10 mouse cellular contexts compared by ENCODE assay signal in the genomic region with DNA sequence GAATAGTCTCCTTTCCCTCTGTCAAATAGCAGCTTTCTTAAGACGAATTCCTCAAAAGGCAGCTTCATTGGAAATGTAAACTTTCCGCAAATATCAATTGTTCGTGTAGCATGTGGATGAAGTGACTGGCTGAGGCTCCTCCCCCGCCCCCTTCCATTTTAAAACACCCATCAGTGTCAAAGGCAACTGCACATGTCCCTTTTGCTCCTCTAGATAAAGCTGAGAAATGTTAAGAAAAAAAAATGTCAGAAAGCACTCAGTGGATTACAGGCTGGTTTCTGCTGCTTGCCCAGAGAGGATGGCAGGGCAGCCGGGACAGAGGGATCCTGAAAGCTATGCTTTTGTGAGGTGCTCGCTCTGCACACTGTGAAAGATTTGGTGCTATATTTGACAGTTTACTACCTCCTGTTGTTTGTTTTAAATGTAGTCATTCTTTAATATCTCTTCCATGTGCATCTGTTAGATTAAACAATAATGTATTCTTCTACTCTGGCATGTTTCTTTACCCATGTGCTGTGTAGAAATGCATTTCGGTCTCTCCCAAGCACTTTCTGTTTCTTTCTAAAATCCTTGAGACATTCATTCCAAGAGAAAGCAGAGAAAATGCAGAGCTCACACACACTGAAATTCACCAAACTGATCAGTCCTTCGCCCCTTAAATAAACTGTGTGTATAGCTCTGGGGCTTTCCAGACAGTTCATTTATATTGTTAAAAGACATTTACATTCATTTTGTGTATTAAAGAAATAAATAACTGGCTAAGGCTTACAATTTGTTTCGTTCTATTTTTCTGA.
DNase-seq lines count a peak whose midpoint lies in the region; ATAC-seq lines count a peak whose summit lies in the region.
"Had no signal": no experiment of that assay in that cellular context is flagged by ENCODE, and none has a peak within 500 bp of the region (broad histone marks: within the 10 kb centered on the region; RNA-seq: fewer than 3 reads in every experiment).

No protein-coding gene starts in this region.

- H3K27ac ChIP-seq in heart, embryonic 14.5 days (replicated peaks in 1 of 2; ENCODE audit: control insufficient read depth in 1 of 2, insufficient read depth in 1 of 2, low read depth in 2 of 2, low read length in 2 of 2): no peak overlapping the region
- H3K27ac ChIP-seq in embryonic facial prominence, embryonic 14.5 days (replicated peaks; ENCODE audit: low read depth, low read length): no peak overlapping the region; the same call in 1 of the 2 replicates
- no peak overlapping the region for H3K27ac ChIP-seq in midbrain, embryonic 15.5 days

- 60% methylated on average over 9 of the region's 9 CpGs for WGBS in heart, embryonic 14.5 days
- WGBS in embryonic facial prominence, embryonic 14.5 days: 45% methylated on average over 9 of the region's 9 CpGs
- WGBS in midbrain, embryonic 15.5 days: 42% methylated on average over 9 of the region's 9 CpGs

- no peak for DNase-seq in heart, adult 9 months (ENCODE audit: low spot score in 2 of 2)
- DNase-seq in cerebellum, adult 9-10 months: peak; percentile 69
- DNase-seq in embryonic facial prominence, embryonic 14.5 days (ENCODE audit: low spot score): no peak
- DNase-seq in gastrocnemius, postnatal 10 days: no peak
- DNase-seq in frontal cortex, postnatal 14 days (ENCODE audit: low spot score in 2 of 2): no peak
- DNase-seq: gastrocnemius, postnatal 36 days had no signal

- peak overlapping the region; percentile 28 for H3K4me2 ChIP-seq in heart, embryonic 14.5 days (ENCODE audit: low read length)
- peak overlapping the region; percentile 33 for H3K4me2 ChIP-seq in embryonic facial prominence, embryonic 14.5 days (ENCODE audit: low read depth, low read length)
- H3K4me2 ChIP-seq in midbrain, embryonic 15.5 days: peak overlapping the region; percentile 25; the same call in 1 of the 2 replicates

- ATAC-seq in heart, embryonic 14.5 days (ENCODE audit: insufficient number of reproducible peaks, insufficient read depth, low FRiP score, low read depth): no peak
- ATAC-seq in embryonic facial prominence, embryonic 14.5 days (ENCODE audit: low read depth): no peak
- no peak; the same call in 1 of the 2 replicates for ATAC-seq in midbrain, embryonic 15.5 days (replicated peaks)
- no peak for ATAC-seq in activated CD4-positive, CD25-positive, alpha-beta regulatory T cell, adult 4 months

- no peaks in the 10 kb centered on the region for H3K36me3 ChIP-seq in heart, embryonic 14.5 days (ENCODE audit: control insufficient read depth, insufficient read depth, low read length)
- H3K36me3 ChIP-seq in embryonic facial prominence, embryonic 14.5 days (ENCODE audit: control insufficient read depth, insufficient read depth, low read length): no peaks in the 10 kb centered on the region
- H3K36me3 ChIP-seq in midbrain, embryonic 15.5 days (replicated peaks): no peaks in the 10 kb centered on the region
- H3K36me3 ChIP-seq: G1E had no signal

- peaks cover 2 to 6% of the 10 kb centered on the region in 2 experiments; a peak in 2 of 4 replicates for H3K4me1 ChIP-seq in heart, embryonic 14.5 days (ENCODE audit: control insufficient read depth in 2 of 2, insufficient read depth in 2 of 2, low read length in 2 of 2)
- H3K4me1 ChIP-seq in embryonic facial prominence, embryonic 14.5 days (ENCODE audit: control insufficient read depth, insufficient read depth, low read length): peaks cover 14% of the 10 kb centered on the region; the same call in 1 of the 2 replicates
- H3K4me1 ChIP-seq in midbrain, embryonic 15.5 days: peaks cover 26% of the 10 kb centered on the region

- H3K27me3 ChIP-seq in heart, embryonic 14.5 days (ENCODE audit: control insufficient read depth, insufficient read depth, low read length): no peaks in the 10 kb centered on the region
- H3K27me3 ChIP-seq in embryonic facial prominence, embryonic 14.5 days (replicated peaks; ENCODE audit: control insufficient read depth, insufficient read depth, low read length): peaks cover 4% of the 10 kb centered on the region
- no peaks in the 10 kb centered on the region; the same call in 1 of the 2 replicates for H3K27me3 ChIP-seq in midbrain, embryonic 15.5 days (replicated peaks)

- H3K9ac ChIP-seq in heart, embryonic 14.5 days (ENCODE audit: low read length): peak overlapping the region; percentile 16; the same call in 1 of the 2 replicates
- no peak overlapping the region for H3K9ac ChIP-seq in embryonic facial prominence, embryonic 14.5 days (ENCODE audit: low read depth, low read length)
- H3K9ac ChIP-seq in midbrain, embryonic 15.5 days: no peak overlapping the region

- no peak overlapping the region for H3K4me3 ChIP-seq in heart, embryonic 14.5 days (ENCODE audit: control insufficient read depth in 1 of 2, insufficient read depth in 1 of 2, low read depth in 1 of 2, low read length in 2 of 2)
- no peak overlapping the region for H3K4me3 ChIP-seq in embryonic facial prominence, embryonic 14.5 days (ENCODE audit: low read depth, low read length)
- no peak overlapping the region for H3K4me3 ChIP-seq in midbrain, embryonic 15.5 days

- H3K9me3 ChIP-seq in heart, embryonic 14.5 days (ENCODE audit: control insufficient read depth, low read length): no peaks in the 10 kb centered on the region
- no peaks in the 10 kb centered on the region for H3K9me3 ChIP-seq in embryonic facial prominence, embryonic 14.5 days (ENCODE audit: control insufficient read depth, low read length)
- no peaks in the 10 kb centered on the region for H3K9me3 ChIP-seq in midbrain, embryonic 15.5 days
- H3K9me3 ChIP-seq: G1E had no signal
